Mouse (Mus musculus) thymus, postnatal 4 days (tissue): ENCODE data around the gene Dhrs9.

Experiments used
- DNase-seq: peaks from one replicate; pipeline ENCODE4 v3.0.0; 2021

The Dhrs9 gene

DNA sequence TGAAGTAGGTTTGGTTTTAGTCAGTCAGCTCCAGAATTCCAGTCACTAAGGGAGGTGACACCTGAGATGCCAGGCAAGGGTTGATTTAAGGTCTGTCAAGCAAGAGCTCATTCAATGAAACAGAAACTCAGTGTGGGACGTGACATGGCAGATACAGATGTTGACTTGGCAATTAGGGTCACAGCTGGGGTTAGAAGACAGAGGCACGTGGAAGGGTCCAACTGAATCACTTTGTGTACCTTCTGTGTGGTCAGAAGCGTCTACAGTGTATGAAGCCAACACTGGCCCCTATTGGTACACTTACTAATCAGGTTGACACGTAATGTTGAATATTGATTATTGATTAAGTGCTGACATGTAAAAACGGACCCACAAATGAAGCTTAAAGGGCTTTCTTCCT, 44.6 kb downstream of the Dhrs9 start:
- DNase-seq: no peak

GRCm38 (mm10) chr2:69426081-69426480, 45.8 kb downstream of the Dhrs9 start:
- no peak for DNase-seq

GRCm38 (mm10) chr2:69427141-69427540, 46.9 kb downstream of the Dhrs9 start:
- DNase-seq: no peak

GRCm38 (mm10) chr2:69428116-69428515, 47.9 kb downstream of the Dhrs9 start:
- DNase-seq: peak; percentile 73

DNA sequence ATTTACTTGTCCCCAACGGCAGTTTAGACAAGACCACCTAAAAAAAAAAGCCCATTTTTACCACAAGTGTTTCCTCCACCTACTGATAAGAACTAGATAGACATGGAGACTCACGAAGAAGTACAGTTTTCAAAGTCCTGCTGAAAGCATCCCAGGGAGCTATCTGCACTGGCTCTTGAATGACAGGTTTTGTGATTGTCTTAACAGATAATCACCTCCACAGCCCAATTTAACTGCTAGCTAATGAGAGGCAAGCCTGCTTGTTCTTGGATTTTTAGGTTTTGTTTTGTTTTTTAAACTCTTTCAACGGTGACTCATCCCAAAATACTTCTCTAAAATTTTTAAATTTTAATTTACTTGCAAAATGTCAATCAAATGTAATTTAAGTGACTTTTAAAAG, 61.4 kb downstream of the Dhrs9 start:
- DNase-seq: no peak

- DNase-seq: no peak
Observed at GRCm38 (mm10) chr2:69445896-69446472, 65.7 kb downstream of the Dhrs9 start.

DNA sequence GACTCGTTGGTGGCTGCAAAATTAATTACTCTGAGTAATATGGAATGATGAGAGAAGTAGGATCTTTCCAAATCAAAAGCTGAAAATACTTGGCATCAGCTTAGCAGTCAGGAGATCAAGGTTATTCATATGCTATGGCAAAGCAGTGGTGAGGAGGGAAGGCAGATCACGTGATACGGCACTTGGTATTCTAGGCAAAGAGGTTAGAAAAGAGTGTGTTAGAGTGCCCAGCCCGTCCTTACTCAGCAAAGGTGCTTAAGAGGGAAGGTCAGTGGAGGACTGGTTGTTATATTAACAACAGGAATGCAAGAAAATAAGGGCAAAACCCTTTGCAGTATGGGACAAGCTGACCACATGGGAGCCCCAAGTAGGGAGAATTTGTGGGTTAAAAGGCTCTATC, 68.3 kb downstream of the Dhrs9 start:
- no peak for DNase-seq

DNA sequence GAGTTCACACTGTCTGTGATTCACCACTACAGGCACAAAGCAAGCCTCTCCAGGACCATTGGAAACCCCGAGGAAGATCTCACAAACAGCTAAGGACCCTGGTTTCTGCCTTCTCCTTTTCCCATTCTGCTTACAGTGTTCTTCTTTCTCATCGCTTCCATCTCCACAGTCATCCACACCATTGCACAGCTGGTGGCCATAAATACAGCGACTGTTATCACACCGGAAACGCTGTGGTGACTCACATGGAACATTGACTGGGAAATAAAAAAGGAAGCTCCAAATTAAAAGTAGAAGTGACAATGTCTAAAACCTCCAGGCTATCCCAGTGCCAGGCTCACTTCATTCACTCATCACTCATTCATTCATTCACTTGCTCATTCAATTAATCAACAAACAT, 70.9 kb downstream of the Dhrs9 start:
- no peak for DNase-seq
